Mouse (Mus musculus) bone marrow, adult 2 months (tissue): ENCODE data around the gene Msmb.

Experiments
- CTCF ChIP-seq: fragments of 200-500 bp; IDR thresholded peaks from 2 replicates; pipeline ENCODE4 v1.5.1; 2011; ENCODE audit warnings: low read length, control low read depth; ENCODE audit not compliant: control insufficient read depth, insufficient read depth
- POLR2A ChIP-seq: fragments of 200-500 bp; IDR thresholded peaks from 2 replicates; pipeline ENCODE4 v1.6.1; 2011; ENCODE audit warnings: low read depth, mild to moderate bottlenecking, control low read depth, low read length, borderline replicate concordance; ENCODE audit not compliant: control insufficient read depth

DNA sequence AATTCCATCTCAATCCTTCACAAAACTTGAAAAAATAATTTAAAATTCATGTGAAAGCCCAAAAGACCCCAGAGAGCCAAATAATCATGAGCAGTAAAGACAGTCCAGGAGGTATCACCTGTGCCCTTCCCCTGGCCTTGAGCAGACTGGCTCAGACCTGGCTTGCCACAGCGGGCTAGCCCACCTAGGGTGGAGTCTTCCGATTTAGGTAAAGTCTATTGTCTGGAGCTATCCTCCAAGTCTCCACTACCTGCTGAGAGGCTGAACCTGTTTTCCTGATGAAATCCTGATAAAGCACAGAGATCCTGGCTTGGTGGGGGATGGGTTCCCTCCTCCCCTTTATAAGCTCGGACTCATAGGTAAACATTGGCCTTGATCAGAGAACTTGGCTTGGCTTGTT lies 17.6 kb upstream of the Msmb start:
- TF ChIP-seq CTCF (no peak), POLR2A (no peak)
